Mouse (Mus musculus) ES-Bruce4 (cell line): ENCODE measurements around the gene Lamc2.

ENCODE experiments used
- CTCF ChIP-seq: IDR thresholded peaks from one replicate; pipeline ENCODE4 v1.8.1; 2011; ENCODE audit warnings: low read depth, low read length
- EP300 ChIP-seq: IDR thresholded peaks from 2 replicates; pipeline ENCODE4 v1.6.1; 2011; ENCODE audit warnings: low read depth, low read length; ENCODE audit not compliant: insufficient read depth

GRCm38 (mm10) chr1:153185828-153186803 lies at the start of gene Lamc2:
- no peak for TF ChIP-seq CTCF
- 0 out of 2 replicates have a peak, but pooled peaks have one; percentile 42 for TF ChIP-seq EP300
